ENCODE assay signal across 8 mouse cellular contexts in the genomic region with DNA sequence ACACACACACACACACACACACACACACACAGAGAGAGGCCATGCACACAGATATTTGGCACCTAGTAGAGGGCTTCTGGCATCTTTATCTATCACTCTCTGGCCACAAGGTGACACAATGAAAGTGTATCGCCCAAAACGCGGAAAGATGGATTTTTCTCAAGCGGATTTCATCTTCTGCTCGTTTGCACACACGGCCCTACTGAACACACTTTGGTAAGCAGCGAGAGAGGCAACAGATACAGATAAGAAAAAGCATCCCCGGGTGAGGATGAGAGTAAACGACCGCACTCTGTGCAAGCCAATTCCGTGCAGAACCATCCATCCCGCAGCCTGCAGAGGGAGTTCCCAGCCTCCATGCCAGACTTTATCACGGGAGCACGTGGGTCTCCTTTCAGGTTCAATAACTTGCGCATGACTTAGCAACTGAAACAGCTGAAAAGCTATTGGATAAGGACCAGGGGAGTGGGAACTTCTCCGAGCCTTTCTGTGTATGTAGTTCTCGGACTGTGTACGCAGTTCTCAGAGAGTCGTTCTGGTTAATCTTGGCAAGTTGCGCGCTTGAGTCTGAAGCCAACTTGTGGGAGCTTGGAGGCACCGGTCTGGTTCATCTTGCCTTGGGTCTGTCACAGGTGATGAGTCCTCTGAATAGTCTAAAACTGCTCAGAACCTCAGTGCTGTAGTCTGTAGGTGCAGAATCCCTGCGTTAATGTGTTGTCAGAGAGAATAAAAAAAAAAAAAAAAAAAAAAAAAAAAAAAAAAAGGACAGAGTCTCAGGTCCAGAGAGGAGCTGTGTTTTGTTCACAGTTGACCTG.
DNase-seq lines count a peak whose midpoint lies in the region; ATAC-seq and TF ChIP-seq lines count a peak whose summit lies in the region.

No protein-coding gene starts in this region.

- H3K4me3 ChIP-seq in lung, embryonic 16.5 days (ENCODE audit: low read length) = no peak overlapping the region
- peak overlapping the region; percentile 53 for H3K4me3 ChIP-seq in cortical plate, adult 2 months (ENCODE audit: insufficient read depth, low read length)
- no peak overlapping the region for H3K4me3 ChIP-seq in midbrain, embryonic 13.5 days (replicated peaks)

- H3K27me3 ChIP-seq in lung, embryonic 16.5 days (ENCODE audit: control insufficient read depth, insufficient read depth, low read depth, low read length) = no peaks in the 10 kb centered on the region
- H3K27me3 ChIP-seq in midbrain, embryonic 13.5 days = no peaks in the 10 kb centered on the region

- no peaks in the 10 kb centered on the region for H3K4me1 ChIP-seq in lung, embryonic 16.5 days (replicated peaks; ENCODE audit: control insufficient read depth, insufficient read depth, low read length)
- peaks cover 4% of the 10 kb centered on the region for H3K4me1 ChIP-seq in cortical plate, adult 2 months (ENCODE audit: control insufficient read depth, insufficient read depth, low read length)
- H3K4me1 ChIP-seq in midbrain, embryonic 13.5 days (replicated peaks) = peaks cover 5% of the 10 kb centered on the region; the same call in 1 of the 2 replicates

- no peak overlapping the region for H3K27ac ChIP-seq in lung, embryonic 16.5 days (ENCODE audit: low read length)
- H3K27ac ChIP-seq in cortical plate, adult 2 months (ENCODE audit: insufficient read depth, low read length) = no peak overlapping the region
- H3K27ac ChIP-seq in midbrain, embryonic 13.5 days = no peak overlapping the region

- H3K9me3 ChIP-seq in lung, embryonic 16.5 days (ENCODE audit: control insufficient read depth, low read length) = no peaks in the 10 kb centered on the region
- 0 out of 2 replicates have a peak, but pooled peaks cover 2% of the 10 kb centered on the region for H3K9me3 ChIP-seq in midbrain, embryonic 13.5 days

- peak; percentile 41 for ATAC-seq in lung, embryonic 16.5 days (ENCODE audit: low read depth)
- ATAC-seq in midbrain, embryonic 13.5 days = peak; percentile 50; the same call in 1 of the 2 replicates

- DNase-seq in lung, postnatal 25 days (ENCODE audit: low spot score) = no peak
- peak; percentile 26 to 43 for DNase-seq in heart, postnatal 14 days
- DNase-seq in testis, postnatal 14 days (ENCODE audit: low spot score) = no peak
- no peak for DNase-seq in gastrocnemius, postnatal 4 days (ENCODE audit: low spot score in 2 of 2)
- DNase-seq in spleen, postnatal 14 days (ENCODE audit: low spot score in 2 of 2) = no peak

- H3K36me3 ChIP-seq in lung, embryonic 16.5 days (ENCODE audit: control insufficient read depth, insufficient read depth, low read length) = no peaks in the 10 kb centered on the region
- H3K36me3 ChIP-seq in midbrain, embryonic 13.5 days = no peaks in the 10 kb centered on the region

- intact Hi-C loops in heart, postnatal 14 days (cut with DNase I) = no loop called here

- TF ChIP-seq POLR2A in cortical plate, adult 2 months (IDR thresholded peaks at IDR 0.05; ENCODE audit: extremely low read depth, insufficient read depth, low read length) = peak; percentile 29; the same call in 1 of the 2 replicates

- peak; percentile 20; the same call in 1 of the 2 replicates for TF ChIP-seq CTCF in cortical plate, adult 2 months (IDR thresholded peaks at IDR 0.05; ENCODE audit: extremely low read depth, insufficient read depth, low read length)

- WGBS in lung, embryonic 16.5 days = 57% methylated on average over 23 of the region's 23 CpGs
- 77% methylated on average over 23 of the region's 23 CpGs for WGBS in midbrain, embryonic 13.5 days

- peak overlapping the region; percentile 22; the same call in 1 of the 2 replicates for H3K4me2 ChIP-seq in lung, embryonic 16.5 days (ENCODE audit: low read depth, low read length)
- peak overlapping the region; percentile 20; the same call in 1 of the 2 replicates for H3K4me2 ChIP-seq in midbrain, embryonic 13.5 days (replicated peaks)

- H3K9ac ChIP-seq in lung, embryonic 16.5 days (ENCODE audit: low read length) = no peak overlapping the region
- H3K9ac ChIP-seq in midbrain, embryonic 13.5 days (replicated peaks) = no peak overlapping the region

Comparison
In these comparisons a context has a peak if more than half of its experiments do, and no peak if none do; other contexts are left out.
1. DNase-seq: peak in heart, postnatal 14 days (2 of 2); none in lung, postnatal 25 days (single experiment), testis, postnatal 14 days (single experiment), gastrocnemius, postnatal 4 days (0 of 2) and spleen, postnatal 14 days (0 of 2).